Mouse (Mus musculus): Measurements from ENCODE around the gene Rab4b.

Gene Rab4b

DNA sequence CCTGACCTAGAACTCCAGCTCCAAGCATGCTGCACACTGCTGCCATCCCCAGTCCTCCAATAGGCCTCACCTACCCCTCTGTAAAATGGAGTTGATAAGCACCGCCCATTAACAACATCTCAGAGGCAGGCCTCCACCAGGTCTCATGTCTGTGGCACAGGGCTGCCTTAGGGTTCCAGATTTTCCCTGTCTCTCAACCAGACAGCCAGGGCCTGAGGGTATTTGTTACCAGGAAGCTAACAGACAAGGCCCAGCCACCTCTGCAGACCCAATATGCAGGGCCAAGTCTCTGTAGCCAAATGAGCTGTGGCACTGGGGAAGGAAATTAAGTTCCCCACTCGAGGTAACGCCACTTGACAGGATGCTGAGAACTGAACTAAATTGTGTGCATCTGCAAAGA, 17.8 kb downstream of the Rab4b start:
- DNase-seq (ENCODE audit: low read depth, low spot score), result no peak

GRCm38 (mm10) chr7:27159882-27160281, 18.8 kb downstream of the Rab4b start:
- peak; percentile 98 for DNase-seq (ENCODE audit: low read depth, low spot score)

GRCm38 (mm10) chr7:27159256-27159655, 19.4 kb downstream of the Rab4b start:
- no peak for DNase-seq (ENCODE audit: low read depth, low spot score)

DNA sequence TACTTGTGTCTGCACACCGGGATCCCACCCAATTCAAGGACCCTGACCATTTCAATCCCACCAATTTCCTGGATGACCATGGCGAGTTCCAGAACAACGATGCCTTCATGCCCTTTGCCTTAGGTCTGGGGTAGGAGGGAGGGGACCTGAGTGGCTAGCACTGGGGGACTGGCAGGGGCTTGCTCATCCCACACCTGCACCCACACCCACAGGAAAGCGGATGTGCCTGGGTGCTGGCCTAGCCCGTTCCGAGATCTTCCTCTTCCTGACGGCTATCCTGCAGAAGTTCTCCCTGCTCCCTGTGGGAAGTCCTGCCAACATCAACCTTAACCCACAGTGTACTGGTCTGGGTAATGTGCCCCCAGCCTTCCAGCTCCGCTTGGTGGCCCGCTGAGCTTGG, 20.5 kb downstream of the Rab4b start:
- DNase-seq (ENCODE audit: low read depth, low spot score), result no peak

DNA sequence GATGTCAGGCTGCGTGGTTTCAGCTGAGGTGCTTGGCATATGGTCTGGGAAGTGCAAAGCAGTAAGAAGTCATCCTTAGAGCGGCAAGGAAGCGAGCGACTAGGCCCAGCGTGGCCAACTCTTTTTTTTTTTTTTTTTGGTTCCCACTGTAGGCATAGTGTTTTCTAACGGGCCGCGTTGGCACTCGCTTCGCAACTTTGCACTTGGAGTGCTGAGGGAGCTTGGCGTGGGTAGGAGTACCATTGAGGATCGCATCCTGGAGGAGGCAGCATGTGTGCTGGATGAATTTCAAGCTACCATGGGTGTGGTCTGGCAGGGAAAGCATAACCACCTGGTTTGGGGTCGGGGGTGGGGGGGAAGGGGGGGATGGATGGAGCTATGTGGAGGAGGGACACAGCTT, 22.7 kb downstream of the Rab4b start:
- no peak for DNase-seq (ENCODE audit: low read depth, low spot score)

- no peak for DNase-seq (ENCODE audit: low read depth, low spot score)
Measured at GRCm38 (mm10) chr7:27153205-27153764, 25.4 kb downstream of the Rab4b start, which contains the start of gene Cyp2t4. Gene Cyp2t4 (plus strand): TSS chr7:27153714.

- DNase-seq (ENCODE audit: low read depth, low spot score), result no peak
Measured at GRCm38 (mm10) chr7:27136410-27136996, 42.2 kb downstream of the Rab4b start.

GRCm38 (mm10) chr7:27133757-27134156, 44.9 kb downstream of the Rab4b start:
- no peak for DNase-seq (ENCODE audit: low read depth, low spot score)

- no peak for DNase-seq (ENCODE audit: low read depth, low spot score)
Measured at GRCm38 (mm10) chr7:27133156-27133555, 45.5 kb downstream of the Rab4b start.

GRCm38 (mm10) chr7:27132588-27132987, 46.1 kb downstream of the Rab4b start:
- DNase-seq (ENCODE audit: low read depth, low spot score), result peak; percentile 83

DNA sequence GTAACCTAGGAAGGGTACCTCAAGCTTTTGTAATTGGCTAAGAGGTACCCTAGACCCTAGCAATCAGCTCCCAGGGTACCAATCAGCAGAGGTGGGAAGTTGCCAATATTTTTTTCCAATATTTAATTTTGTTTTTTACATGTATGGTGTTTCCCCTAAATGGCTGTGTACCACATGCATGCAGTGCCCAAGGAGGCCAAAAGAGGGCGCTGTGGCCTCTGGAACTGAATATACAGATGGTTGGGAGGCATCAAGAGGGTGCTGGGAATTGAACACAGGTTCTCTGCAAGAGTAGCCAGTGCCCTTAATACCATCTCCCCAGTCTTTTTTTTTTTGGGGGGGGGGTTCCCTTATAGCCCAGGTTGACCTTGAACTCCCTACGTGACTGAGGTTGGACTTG, 47.3 kb downstream of the Rab4b start:
- peak; percentile 35 for DNase-seq (ENCODE audit: low read depth, low spot score)

DNA sequence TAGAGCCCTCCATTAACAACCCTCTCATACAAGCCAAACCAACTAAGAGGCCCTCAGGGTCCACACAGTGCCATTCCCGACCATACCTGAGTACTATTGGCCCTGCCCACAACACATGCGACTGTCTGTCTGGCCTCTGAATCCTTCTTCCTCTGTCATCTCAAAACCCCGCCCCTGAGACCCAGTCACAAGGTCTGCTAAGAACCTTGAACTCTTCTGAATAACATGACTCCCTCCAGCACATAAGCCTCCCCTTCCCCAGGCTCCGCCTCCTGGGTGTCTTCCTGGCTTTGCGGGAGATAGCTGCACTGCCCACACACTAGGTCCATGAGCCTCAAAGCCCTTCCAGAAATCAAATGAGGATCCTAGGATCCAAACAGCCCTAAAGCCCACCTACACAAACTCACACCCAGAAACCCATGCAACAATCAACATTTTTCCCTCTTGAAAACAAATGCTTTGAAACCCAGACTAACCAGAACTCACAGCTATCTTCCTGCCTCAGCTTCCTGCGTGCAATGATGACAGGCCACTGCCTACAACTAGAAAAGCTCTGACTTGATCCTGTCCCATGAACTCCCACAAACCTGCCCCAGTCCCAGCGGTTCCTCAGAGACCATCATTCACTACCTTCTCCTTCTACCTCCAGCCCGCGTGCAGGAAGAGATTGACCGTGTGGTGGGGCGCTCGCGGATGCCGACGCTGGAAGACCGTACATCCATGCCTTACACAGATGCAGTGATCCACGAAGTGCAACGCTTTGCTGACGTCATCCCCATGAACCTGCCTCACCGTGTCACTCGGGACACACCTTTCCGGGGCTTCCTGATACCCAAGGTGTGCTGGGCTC, 48.0 kb downstream of the Rab4b start:
- DNase-seq (ENCODE audit: low read depth, low spot score), result peak; percentile 55

DNA sequence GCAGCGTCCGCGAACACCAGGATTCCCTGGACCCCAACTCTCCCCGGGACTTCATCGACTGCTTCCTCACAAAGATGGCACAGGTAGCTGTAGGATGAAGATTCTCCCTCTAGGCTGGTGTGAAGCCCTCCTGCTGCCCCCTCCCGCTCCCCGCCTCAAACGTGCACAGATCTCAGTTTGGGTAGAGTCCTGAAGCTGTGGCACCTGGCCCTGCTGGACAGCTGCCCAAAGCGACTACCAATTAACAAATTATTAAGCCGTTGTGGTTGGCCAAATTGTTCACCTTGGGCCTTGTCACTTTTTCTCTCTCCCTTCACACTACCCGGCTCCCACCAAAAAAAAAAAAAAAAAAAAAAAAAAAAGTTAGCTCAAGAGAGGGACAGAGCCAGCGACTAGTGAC, 48.9 kb downstream of the Rab4b start:
- DNase-seq (ENCODE audit: low read depth, low spot score), result no peak

GRCm38 (mm10) chr7:27128946-27129345, 49.8 kb downstream of the Rab4b start:
- no peak for DNase-seq (ENCODE audit: low read depth, low spot score)

GRCm38 (mm10) chr7:27128162-27128561, 50.5 kb downstream of the Rab4b start:
- peak; percentile 68 for DNase-seq (ENCODE audit: low read depth, low spot score)

GRCm38 (mm10) chr7:27124969-27125368, 53.7 kb downstream of the Rab4b start:
- no peak for DNase-seq (ENCODE audit: low read depth, low spot score)

DNA sequence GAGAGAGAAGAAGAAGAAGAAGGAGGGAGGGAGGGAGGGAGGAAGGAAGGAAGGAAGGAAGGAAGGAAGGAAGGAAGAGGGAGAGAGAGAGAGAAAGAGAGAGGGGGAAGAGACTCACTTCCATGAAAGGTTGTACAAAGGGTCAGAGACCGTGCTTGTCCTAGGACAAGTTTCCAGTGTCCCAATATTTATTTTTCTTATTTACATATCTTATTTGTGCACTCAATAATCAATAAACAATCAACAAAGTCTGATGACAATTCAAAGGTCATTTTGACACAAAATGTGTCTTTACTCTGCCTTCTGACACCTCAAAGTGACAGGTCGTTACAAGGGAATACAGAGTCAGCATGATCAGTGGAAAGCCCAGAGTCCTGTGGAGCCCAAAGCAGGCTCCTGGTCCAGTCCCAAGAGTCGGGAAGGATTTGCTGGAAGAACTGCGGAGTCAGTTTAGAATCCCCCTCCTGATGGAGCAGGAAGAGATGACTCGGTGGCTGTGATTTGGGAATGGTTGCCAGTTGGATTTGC, 54.3 kb downstream of the Rab4b start:
- DNase-seq (ENCODE audit: low read depth, low spot score), result no peak

- DNase-seq (ENCODE audit: low read depth, low spot score), result no peak
Measured at GRCm38 (mm10) chr7:27119676-27120075, 59.0 kb downstream of the Rab4b start, which contains the start of gene Cyp2f2. Gene Cyp2f2 (plus strand): TSS chr7:27119909.
